Mouse (Mus musculus): ENCODE measurements around the gene Rap2b. TPM values are rescaled to one million over a fixed set of nuclear protein-coding genes. Genes with fewer than 3 reads are reported as not detected.

The Rap2b gene
- total RNA-seq, 1 experiment, result 11.3 TPM

DNA sequence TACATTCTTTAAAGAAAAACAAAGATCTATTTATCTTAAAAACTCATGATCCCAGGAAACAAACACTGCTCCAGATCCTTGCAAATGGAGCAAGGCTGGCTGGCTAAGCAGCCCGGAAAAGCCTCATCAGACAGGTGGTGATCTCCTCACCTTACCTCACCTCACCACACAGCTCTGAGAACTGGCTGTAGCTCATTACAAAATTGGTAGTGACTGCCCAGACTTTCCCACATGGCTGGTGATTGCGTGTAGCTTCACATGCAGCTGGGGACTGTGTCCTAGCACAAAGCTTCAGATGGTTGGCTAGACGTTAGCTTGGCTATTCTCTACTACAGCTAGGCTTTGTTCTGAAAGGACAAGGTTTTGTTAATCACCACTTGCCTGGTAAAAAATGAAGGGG lies 24.2 kb upstream of the Rap2b start:
- no peak overlapping the region for H3K4me3 ChIP-seq (ENCODE audit: insufficient read depth in 1 of 2, low read depth in 1 of 2, low read length in 2 of 2, poor library complexity in 1 of 2, severe bottlenecking in 1 of 2)
- no peak overlapping the region for H3K9ac ChIP-seq (ENCODE audit: insufficient read depth, low read depth, low read length, poor library complexity, severe bottlenecking)
- H3K4me1 ChIP-seq (ENCODE audit: control insufficient read depth in 2 of 2, insufficient read depth in 2 of 2, low read length in 2 of 2, poor library complexity in 1 of 2), result 0 out of 4 replicates have a peak, but pooled peaks cover 0 to 2% of the 10 kb centered on the region in 2 experiments
- in situ Hi-C loops (cut with MboI; ENCODE audit: low sequenced_read_pairs in 2 of 2, unreplicated experiment in 2 of 2), result no loop called here
- TF ChIP-seq MAFK (IDR thresholded peaks at IDR 0.05; ENCODE audit: insufficient read depth, low read depth, low read length) (no peak), HCFC1 (IDR thresholded peaks at IDR 0.05; ENCODE audit: borderline replicate concordance, insufficient read depth, low read length) (no peak)
- H3K36me3 ChIP-seq (ENCODE audit: control insufficient read depth, insufficient read depth, low read length, poor library complexity, severe bottlenecking), result no peaks in the 10 kb centered on the region
- DNase-seq (ENCODE audit: low read depth, low spot score), result no peak
- H3K27ac ChIP-seq (ENCODE audit: insufficient read depth, low read depth, low read length, poor library complexity, severe bottlenecking), result no peak overlapping the region
- H3K9me3 ChIP-seq (ENCODE audit: control insufficient read depth, insufficient read depth, low read depth, low read length), result no peaks in the 10 kb centered on the region

- no peak for TF ChIP-seq HCFC1 (IDR thresholded peaks at IDR 0.05; ENCODE audit: borderline replicate concordance, insufficient read depth, low read length)
- no peak for TF ChIP-seq MAFK (IDR thresholded peaks at IDR 0.05; ENCODE audit: insufficient read depth, low read depth, low read length)
- no peak for TF ChIP-seq CHD2 (IDR thresholded peaks at IDR 0.05; ENCODE audit: low read depth, low read length)
- no peak for TF ChIP-seq ZNF384 (IDR thresholded peaks at IDR 0.05; ENCODE audit: low read depth, low read length)
- no peak for TF ChIP-seq ZC3H11A (IDR thresholded peaks at IDR 0.05; ENCODE audit: borderline replicate concordance, low read depth, low read length)
- Histone ChIP-seq H3K4me3 (ENCODE audit: insufficient read depth in 1 of 2, low read depth in 1 of 2, low read length in 2 of 2, poor library complexity in 1 of 2, severe bottlenecking in 1 of 2) (no peak overlapping the region), H3K36me3 (ENCODE audit: control insufficient read depth, insufficient read depth, low read length, poor library complexity, severe bottlenecking) (no peaks in the 10 kb centered on the region), H3K27ac (ENCODE audit: insufficient read depth, low read depth, low read length, poor library complexity, severe bottlenecking) (no peak overlapping the region), H3K9me3 (ENCODE audit: control insufficient read depth, insufficient read depth, low read depth, low read length) (no peaks in the 10 kb centered on the region), H3K4me1 (ENCODE audit: control insufficient read depth in 2 of 2, insufficient read depth in 2 of 2, low read length in 2 of 2, poor library complexity in 1 of 2) (0 out of 4 replicates have a peak, but pooled peaks cover 0 to 2% of the 10 kb centered on the region in 2 experiments), H3K9ac (ENCODE audit: insufficient read depth, low read depth, low read length, poor library complexity, severe bottlenecking) (no peak overlapping the region)
- no peak for DNase-seq (ENCODE audit: low read depth, low spot score)
- in situ Hi-C loops (cut with MboI; ENCODE audit: low sequenced_read_pairs in 2 of 2, unreplicated experiment in 2 of 2), result no loop called here
Measured at GRCm38 (mm10) chr3:61340321-61340720, 21.1 kb upstream of the Rap2b start.

DNA sequence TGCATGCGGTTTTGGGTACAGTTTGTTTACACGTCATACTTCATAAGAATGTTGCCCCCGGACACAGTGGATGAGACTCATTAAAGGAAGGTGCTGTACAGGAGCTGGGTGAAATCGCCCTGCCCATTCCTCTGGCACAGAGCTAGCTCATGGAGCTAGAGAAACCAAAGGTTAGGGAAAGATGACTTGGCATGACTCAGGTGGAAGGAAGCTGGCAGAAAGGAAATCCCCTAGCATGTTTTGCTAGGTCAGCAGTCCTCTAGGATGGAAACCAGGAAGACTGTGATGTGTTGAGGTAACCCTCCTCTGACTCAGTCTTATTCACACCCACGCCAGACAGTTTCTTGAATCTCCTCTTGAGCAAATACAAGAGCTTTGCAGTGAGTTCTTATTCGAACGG lies 17.4 kb upstream of the Rap2b start:
- in situ Hi-C loops (cut with MboI; ENCODE audit: low sequenced_read_pairs in 2 of 2, unreplicated experiment in 2 of 2), result no loop called here

GRCm38 (mm10) chr3:61345636-61346035 lies 15.8 kb upstream of the Rap2b start:
- 0 out of 4 replicates have a peak, but pooled peaks cover 0 to 2% of the 10 kb centered on the region in 2 experiments for H3K4me1 ChIP-seq (ENCODE audit: control insufficient read depth in 2 of 2, insufficient read depth in 2 of 2, low read length in 2 of 2, poor library complexity in 1 of 2)
- H3K9me3 ChIP-seq (ENCODE audit: control insufficient read depth, insufficient read depth, low read depth, low read length), result no peaks in the 10 kb centered on the region
- H3K27ac ChIP-seq (ENCODE audit: insufficient read depth, low read depth, low read length, poor library complexity, severe bottlenecking), result no peak overlapping the region
- no peak for DNase-seq (ENCODE audit: low read depth, low spot score)
- H3K4me3 ChIP-seq (ENCODE audit: insufficient read depth in 1 of 2, low read depth in 1 of 2, low read length in 2 of 2, poor library complexity in 1 of 2, severe bottlenecking in 1 of 2), result no peak overlapping the region
- no peak overlapping the region for H3K9ac ChIP-seq (ENCODE audit: insufficient read depth, low read depth, low read length, poor library complexity, severe bottlenecking)
- H3K36me3 ChIP-seq (ENCODE audit: control insufficient read depth, insufficient read depth, low read length, poor library complexity, severe bottlenecking), result no peaks in the 10 kb centered on the region
- TF ChIP-seq ZNF384 (IDR thresholded peaks at IDR 0.05; ENCODE audit: low read depth, low read length), result no peak
- no peak for TF ChIP-seq HCFC1 (IDR thresholded peaks at IDR 0.05; ENCODE audit: borderline replicate concordance, insufficient read depth, low read length)
- TF ChIP-seq ZC3H11A (IDR thresholded peaks at IDR 0.05; ENCODE audit: borderline replicate concordance, low read depth, low read length), result no peak
- in situ Hi-C loops (cut with MboI; ENCODE audit: low sequenced_read_pairs in 2 of 2, unreplicated experiment in 2 of 2), result no loop called here

More for the DNA sequence above, 17.4 kb upstream of the Rap2b start:
- Histone ChIP-seq H3K36me3 (ENCODE audit: control insufficient read depth, insufficient read depth, low read length, poor library complexity, severe bottlenecking) (no peaks in the 10 kb centered on the region), H3K9me3 (ENCODE audit: control insufficient read depth, insufficient read depth, low read depth, low read length) (no peaks in the 10 kb centered on the region), H3K27ac (ENCODE audit: insufficient read depth, low read depth, low read length, poor library complexity, severe bottlenecking) (no peak overlapping the region), H3K9ac (ENCODE audit: insufficient read depth, low read depth, low read length, poor library complexity, severe bottlenecking) (no peak overlapping the region), H3K4me1 (ENCODE audit: control insufficient read depth in 2 of 2, insufficient read depth in 2 of 2, low read length in 2 of 2, poor library complexity in 1 of 2) (0 out of 4 replicates have a peak, but pooled peaks cover 0 to 2% of the 10 kb centered on the region in 2 experiments), H3K4me3 (ENCODE audit: insufficient read depth in 1 of 2, low read depth in 1 of 2, low read length in 2 of 2, poor library complexity in 1 of 2, severe bottlenecking in 1 of 2) (no peak overlapping the region)
- no peak for DNase-seq (ENCODE audit: low read depth, low spot score)
- TF ChIP-seq MAFK (IDR thresholded peaks at IDR 0.05; ENCODE audit: insufficient read depth, low read depth, low read length) (peak; percentile 75), ZNF384 (IDR thresholded peaks at IDR 0.05; ENCODE audit: low read depth, low read length) (no peak)

- Histone ChIP-seq H3K36me3 (ENCODE audit: control insufficient read depth, insufficient read depth, low read length, poor library complexity, severe bottlenecking) (no peaks in the 10 kb centered on the region), H3K4me1 (ENCODE audit: control insufficient read depth in 2 of 2, insufficient read depth in 2 of 2, low read length in 2 of 2, poor library complexity in 1 of 2) (no peaks in the 10 kb centered on the region), H3K9me3 (ENCODE audit: control insufficient read depth, insufficient read depth, low read depth, low read length) (no peaks in the 10 kb centered on the region), H3K4me3 (ENCODE audit: insufficient read depth in 1 of 2, low read depth in 1 of 2, low read length in 2 of 2, poor library complexity in 1 of 2, severe bottlenecking in 1 of 2) (no peak overlapping the region), H3K9ac (ENCODE audit: insufficient read depth, low read depth, low read length, poor library complexity, severe bottlenecking) (no peak overlapping the region), H3K27ac (ENCODE audit: insufficient read depth, low read depth, low read length, poor library complexity, severe bottlenecking) (no peak overlapping the region)
- TF ChIP-seq ZC3H11A (IDR thresholded peaks at IDR 0.05; ENCODE audit: borderline replicate concordance, low read depth, low read length) (no peak), CHD2 (IDR thresholded peaks at IDR 0.05; ENCODE audit: low read depth, low read length) (no peak)
- no peak for DNase-seq (ENCODE audit: low read depth, low spot score)
- in situ Hi-C loops (cut with MboI; ENCODE audit: low sequenced_read_pairs in 2 of 2, unreplicated experiment in 2 of 2), result no loop called here
Measured at GRCm38 (mm10) chr3:61348036-61348614, 13.3 kb upstream of the Rap2b start.

Measured in ES-E14 (cell line).